Mouse (Mus musculus): ENCODE results near the gene Kcna10. TPM values are rescaled to one million over a fixed set of nuclear protein-coding genes. Genes with fewer than 3 reads are reported as not detected.

The Kcna10 gene
- polyA plus RNA-seq, 1 experiment from 2014 or later, result not detected

Other genes with a start within 250 kb of the Kcna10 start
- 1.9 and 2.1 TPM in 2 replicates for gene Kcna3, start 146.9 kb upstream of the Kcna10 start, polyA plus RNA-seq (2016; fragmentation: Nextera tagmentation; extraction: Ambion mirVana)
- gene Kcna2, start 81.9 kb upstream of the Kcna10 start, polyA plus RNA-seq (2016; fragmentation: Nextera tagmentation; extraction: Ambion mirVana), result 0.03 TPM in 1 of 2 replicates, not detected in the other
- gene Cym, start 38.7 kb downstream of the Kcna10 start, polyA plus RNA-seq (2016; fragmentation: Nextera tagmentation; extraction: Ambion mirVana), result 0.18 TPM in 1 of 2 replicates, not detected in the other
- not detected in 2 replicates for gene A630076J17Rik, start 47.6 kb downstream of the Kcna10 start, polyA plus RNA-seq (2016; fragmentation: Nextera tagmentation; extraction: Ambion mirVana)
- gene Prok1, start 56.7 kb downstream of the Kcna10 start, polyA plus RNA-seq (2016; fragmentation: Nextera tagmentation; extraction: Ambion mirVana), result not detected in 2 replicates
- gene Lamtor5, start 95.8 kb downstream of the Kcna10 start, polyA plus RNA-seq (2016; fragmentation: Nextera tagmentation; extraction: Ambion mirVana), result 129 and 137 TPM in 2 replicates
- gene Slc16a4, start 108.2 kb downstream of the Kcna10 start, polyA plus RNA-seq (2016; fragmentation: Nextera tagmentation; extraction: Ambion mirVana), result 2.6 TPM in 2 replicates
- gene Rbm15, start 150.6 kb downstream of the Kcna10 start, polyA plus RNA-seq (2016; fragmentation: Nextera tagmentation; extraction: Ambion mirVana), result 12.8 TPM in 2 replicates

All from heart, embryonic 12.5 days (tissue).